Mouse (Mus musculus) neural tube, embryonic 12.5 days (tissue): ENCODE data around the gene Leng8. TPM values are rescaled to one million over a fixed set of nuclear protein-coding genes. Genes with fewer than 3 reads are reported as not detected.
A peak's percentile ranks its signal among the peaks of the same experiment; 100 is the strongest.

ENCODE experiments used
- ATAC-seq: fragments of 200-750 bp; cut with Nextera tagmentation; 2 replicates; pipeline ENCODE4 v1.8.0; 2017; ENCODE audit warnings: low read depth, mild to moderate bottlenecking, moderate TSS enrichment, moderate library complexity; ENCODE audit not compliant: low FRiP score
- H3K27ac ChIP-seq: fragments of 300-500 bp; sonication (generic); 2 replicates; pipeline ENCODE4 v1.5.1; 2016
- H3K27me3 ChIP-seq: fragments of 300-500 bp; sonication (generic); replicated peaks from 2 replicates; pipeline ENCODE4 v1.6.1; 2016; ENCODE audit warnings: mild to moderate bottlenecking
- H3K36me3 ChIP-seq: fragments of 300-500 bp; sonication (generic); 2 replicates; pipeline ENCODE4 v1.6.1; 2016; ENCODE audit warnings: mild to moderate bottlenecking
- H3K4me1 ChIP-seq: fragments of 300-500 bp; sonication (generic); 2 replicates; pipeline ENCODE4 v1.6.1; 2016
- H3K4me2 ChIP-seq: fragments of 300-500 bp; sonication (generic); replicated peaks from 2 replicates; pipeline ENCODE4 v1.6.1; 2016; ENCODE audit warnings: mild to moderate bottlenecking
- H3K4me3 ChIP-seq: fragments of 300-500 bp; sonication (generic); 2 replicates; pipeline ENCODE4 v1.5.1; 2016
- H3K9ac ChIP-seq: fragments of 300-500 bp; sonication (generic); 2 replicates; pipeline ENCODE4 v1.6.1; 2016; ENCODE audit warnings: mild to moderate bottlenecking
- H3K9me3 ChIP-seq: fragments of 300-500 bp; sonication (generic); 2 replicates; pipeline ENCODE4 v1.6.1; 2016; ENCODE audit warnings: mild to moderate bottlenecking
- WGBS: fragments of 180-500 bp; shearing (Covaris S2); methylation state at CpG from one replicate; pipeline ENCODE4 v1.1.7; 2016; 5-methylcytosine and 5-hydroxymethylcytosine counted together
- polyA plus RNA-seq: library from polyadenylated mRNA; unstranded; fragments of >200 nt; fragmentation: Nextera tagmentation; extraction: Ambion mirVana; gene quantifications from 2 replicates; pipeline ENCODE4 v1.2.1, GENCODE M21; 2016

Gene Leng8
- polyA plus RNA-seq, 1 experiment from 2014 or later = 110 TPM

DNA sequence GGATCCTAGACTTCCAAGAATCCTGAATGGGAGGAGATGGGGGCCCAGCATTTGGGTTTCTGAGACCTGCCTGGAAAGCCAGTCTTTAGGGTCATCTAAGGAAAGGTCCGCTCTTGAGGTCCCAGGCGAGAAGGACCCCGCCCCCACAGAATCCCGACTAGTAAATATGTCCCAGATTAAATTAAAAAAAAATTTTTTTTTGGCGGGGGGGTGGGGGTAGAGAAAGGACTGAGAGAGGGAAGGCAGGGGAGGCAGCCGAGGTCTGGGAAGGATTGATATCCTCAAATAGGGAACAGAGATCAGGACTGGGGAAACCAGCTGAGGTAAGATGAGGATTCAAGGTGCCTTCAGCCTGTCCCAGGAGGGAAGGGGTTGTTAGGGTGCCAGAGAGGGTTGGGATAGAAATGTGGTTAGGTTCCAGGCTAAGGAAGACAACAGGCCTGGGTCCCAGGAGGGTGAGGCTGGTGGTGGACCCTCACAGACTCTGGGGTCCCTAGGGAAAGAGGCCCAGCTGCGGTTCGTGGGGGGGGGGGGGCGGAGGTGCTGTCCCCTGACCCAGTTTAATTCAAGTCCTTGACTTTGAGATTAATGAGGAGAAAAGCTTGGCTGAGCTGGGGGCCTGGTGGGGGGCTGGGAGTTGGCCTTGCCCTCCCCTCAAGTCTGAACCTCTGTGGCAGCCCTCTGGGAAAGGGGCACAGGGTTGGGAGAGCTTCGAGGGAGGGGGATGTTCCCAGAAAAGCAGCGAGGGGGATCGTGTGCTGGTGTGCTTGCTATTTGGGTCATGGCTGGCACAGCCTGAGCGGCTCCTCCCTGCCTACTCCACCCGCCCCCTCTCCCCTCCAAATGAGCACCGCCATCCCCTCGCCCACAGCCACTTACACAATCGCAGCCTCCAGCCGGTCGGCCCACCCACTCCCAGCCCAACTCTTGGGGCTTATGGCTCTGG is 16.6 kb upstream of the Leng8 start:
- WGBS = 10% methylated on average over 19 of the region's 19 CpGs
- Histone ChIP-seq H3K9ac (peak overlapping the region; percentile 81), H3K27me3 (no peaks in the 10 kb centered on the region), H3K4me2 (peak overlapping the region; percentile 68), H3K9me3 (no peaks in the 10 kb centered on the region), H3K36me3 (no peaks in the 10 kb centered on the region), H3K27ac (peak overlapping the region; percentile 57), H3K4me1 (peaks cover 51% of the 10 kb centered on the region), H3K4me3 (peak overlapping the region; percentile 62)
- 0 out of 2 replicates have a peak, but pooled peaks have one; percentile 0 for ATAC-seq

DNA sequence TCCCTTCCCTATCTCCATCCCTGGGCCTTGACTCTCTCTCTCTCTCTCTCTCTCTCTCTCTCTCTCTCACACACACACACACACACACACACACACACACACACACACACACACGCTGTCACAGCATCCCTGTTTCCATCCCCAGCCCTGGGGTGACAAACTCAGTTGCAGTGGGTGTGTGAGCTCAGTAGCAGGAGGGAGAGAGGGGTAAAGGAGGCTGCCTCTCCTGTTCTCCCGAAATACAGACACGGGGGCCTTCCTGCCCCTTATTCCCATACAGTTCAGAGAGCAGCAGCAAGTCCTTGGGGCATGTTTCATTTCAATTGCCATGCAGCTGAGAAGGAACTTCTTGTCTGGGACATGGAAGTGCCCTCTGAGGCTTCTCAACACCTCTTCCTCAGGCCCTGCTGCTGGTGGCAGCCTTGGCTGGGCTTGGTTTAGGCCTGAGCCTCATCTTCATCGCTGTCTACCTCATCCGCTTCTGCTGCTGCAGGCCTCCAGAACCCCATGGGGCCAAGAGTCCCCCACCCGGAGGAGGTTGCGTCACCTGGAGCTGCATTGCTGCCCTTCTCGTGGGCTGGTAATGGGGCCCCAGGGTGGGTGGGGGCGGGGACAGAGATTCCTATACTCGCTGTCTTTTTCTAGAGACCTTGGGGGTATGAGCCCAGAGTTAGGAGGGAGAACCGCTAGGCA is 14.6 kb upstream of the Leng8 start:
- peak overlapping the region; percentile 68 for H3K4me2 ChIP-seq
- H3K27me3 ChIP-seq = no peaks in the 10 kb centered on the region
- H3K36me3 ChIP-seq = peaks cover 16% of the 10 kb centered on the region
- H3K27ac ChIP-seq = peak overlapping the region; percentile 47
- H3K9ac ChIP-seq = peak overlapping the region; percentile 36
- peaks cover 55% of the 10 kb centered on the region for H3K4me1 ChIP-seq
- WGBS = 47% methylated on average over 11 of the region's 11 CpGs
- H3K4me3 ChIP-seq = peak overlapping the region; percentile 16; the same call in 1 of the 2 replicates
- ATAC-seq = no peak
- H3K9me3 ChIP-seq = no peaks in the 10 kb centered on the region

DNA sequence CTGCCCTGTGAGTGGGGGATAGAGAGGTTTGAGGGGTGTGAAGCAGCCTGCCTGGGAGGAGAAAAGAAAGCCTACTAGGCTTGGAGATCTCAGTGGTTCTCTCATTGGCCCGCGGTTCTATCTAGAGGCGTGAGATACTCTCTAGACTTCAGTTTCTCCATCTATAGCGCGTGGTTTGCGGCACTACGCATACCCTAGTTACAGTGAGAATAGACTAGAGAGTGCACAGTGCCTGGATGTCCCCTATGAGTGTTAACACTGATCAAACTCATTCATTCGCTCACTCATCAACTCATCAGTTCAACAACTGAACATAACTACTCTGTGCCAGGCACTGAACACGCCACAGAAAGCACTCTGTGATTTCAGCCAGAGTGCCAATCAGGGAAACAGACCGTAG is 14.1 kb upstream of the Leng8 start:
- Histone ChIP-seq H3K36me3 (peaks cover 21% of the 10 kb centered on the region), H3K4me3 (no peak overlapping the region; the same call in 1 of the 2 replicates), H3K27ac (peak overlapping the region; percentile 75), H3K27me3 (no peaks in the 10 kb centered on the region), H3K9me3 (no peaks in the 10 kb centered on the region), H3K4me1 (peaks cover 55% of the 10 kb centered on the region), H3K9ac (peak overlapping the region; percentile 36; the same call in 1 of the 2 replicates), H3K4me2 (peak overlapping the region; percentile 68)
- WGBS = 82% methylated on average over 10 of the region's 10 CpGs
- ATAC-seq = no peak

DNA sequence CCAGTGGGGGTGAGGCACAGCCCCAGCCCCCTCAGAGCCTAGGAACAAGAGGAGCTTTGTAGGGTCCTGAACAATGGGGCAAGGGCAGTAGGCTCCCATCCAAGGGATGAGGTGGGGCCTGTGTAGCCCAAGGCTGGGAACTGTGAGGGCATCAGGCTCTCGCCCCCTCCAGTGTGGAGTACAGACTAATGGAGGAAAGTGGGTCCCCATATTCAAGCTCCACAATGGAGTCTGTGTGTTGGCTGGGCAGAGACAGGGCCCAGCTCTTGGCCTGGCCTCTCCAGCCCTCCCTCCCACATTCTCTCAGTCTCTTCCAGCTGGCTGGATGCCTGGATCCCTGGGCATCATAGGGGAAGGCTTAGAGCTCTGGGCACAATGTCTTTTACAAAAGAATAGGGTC is 13.1 kb upstream of the Leng8 start:
- Histone ChIP-seq H3K27ac (peak overlapping the region; percentile 75), H3K36me3 (peaks cover 31% of the 10 kb centered on the region), H3K9ac (0 out of 2 replicates have a peak overlapping the region, but pooled peaks have one; percentile 18), H3K4me1 (peaks cover 55% of the 10 kb centered on the region), H3K27me3 (no peaks in the 10 kb centered on the region), H3K4me2 (peak overlapping the region; percentile 68), H3K9me3 (no peaks in the 10 kb centered on the region), H3K4me3 (0 out of 2 replicates have a peak overlapping the region, but pooled peaks have one; percentile 2)
- WGBS = 11% methylated on average over 1 of the region's 1 CpGs
- ATAC-seq = peak; percentile 78

DNA sequence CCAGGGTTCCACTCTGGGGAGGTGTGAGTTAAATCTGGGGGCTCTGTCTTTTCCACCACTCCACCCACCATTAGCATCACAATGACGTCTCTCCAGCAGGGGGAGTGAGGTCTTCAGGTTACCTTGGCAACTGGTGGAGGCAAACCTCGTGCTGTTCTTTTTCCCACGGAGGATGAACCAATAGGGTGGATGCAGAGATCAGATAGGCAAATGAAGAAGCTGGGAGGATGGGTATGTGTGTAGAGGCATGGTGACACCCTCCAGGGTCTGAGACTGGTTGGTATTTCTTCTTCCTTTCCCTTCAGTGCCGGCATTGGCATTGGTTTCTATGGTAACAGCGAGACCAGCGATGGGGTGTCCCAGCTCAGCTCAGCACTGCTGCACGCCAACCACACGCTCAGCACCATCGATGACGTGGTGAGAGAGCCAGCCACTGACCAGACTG is 12.5 kb upstream of the Leng8 start:
- peak; percentile 84 for ATAC-seq
- no peaks in the 10 kb centered on the region for H3K9me3 ChIP-seq
- under 1% methylated on average over 10 of the region's 10 CpGs for WGBS
- H3K36me3 ChIP-seq = peaks cover 32% of the 10 kb centered on the region
- H3K4me2 ChIP-seq = peak overlapping the region; percentile 68
- H3K27me3 ChIP-seq = no peaks in the 10 kb centered on the region
- 0 out of 2 replicates have a peak overlapping the region, but pooled peaks have one; percentile 18 for H3K9ac ChIP-seq
- H3K4me1 ChIP-seq = peaks cover 51% of the 10 kb centered on the region
- peak overlapping the region; percentile 16; the same call in 1 of the 2 replicates for H3K4me3 ChIP-seq
- peak overlapping the region; percentile 75 for H3K27ac ChIP-seq

DNA sequence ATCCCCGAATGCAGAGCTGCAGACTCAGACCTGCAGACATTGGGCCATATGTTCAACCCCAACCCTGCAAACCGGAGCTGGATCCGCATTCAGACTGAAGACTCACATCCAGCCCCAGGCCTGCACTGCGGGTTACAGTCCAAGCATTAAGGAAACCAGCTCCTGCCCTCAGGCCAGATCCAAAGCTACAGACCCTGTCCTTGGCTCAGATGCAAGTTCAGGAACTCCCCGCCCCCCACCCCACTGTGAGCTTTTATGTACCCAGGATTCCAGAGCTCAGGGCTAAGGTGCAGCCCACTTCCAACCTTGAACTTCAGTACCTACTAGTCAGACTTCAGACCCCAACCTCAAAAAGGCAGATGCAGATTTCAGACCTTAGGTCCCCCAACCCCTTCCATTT is 12.0 kb upstream of the Leng8 start:
- Histone ChIP-seq H3K36me3 (peaks cover 36% of the 10 kb centered on the region), H3K4me1 (peaks cover 48% of the 10 kb centered on the region), H3K4me3 (no peak overlapping the region), H3K9me3 (no peaks in the 10 kb centered on the region), H3K27ac (peak overlapping the region; percentile 72), H3K9ac (no peak overlapping the region), H3K27me3 (no peaks in the 10 kb centered on the region), H3K4me2 (peak overlapping the region; percentile 68)
- WGBS = 10% methylated on average over 5 of the region's 5 CpGs
- no peak for ATAC-seq

DNA sequence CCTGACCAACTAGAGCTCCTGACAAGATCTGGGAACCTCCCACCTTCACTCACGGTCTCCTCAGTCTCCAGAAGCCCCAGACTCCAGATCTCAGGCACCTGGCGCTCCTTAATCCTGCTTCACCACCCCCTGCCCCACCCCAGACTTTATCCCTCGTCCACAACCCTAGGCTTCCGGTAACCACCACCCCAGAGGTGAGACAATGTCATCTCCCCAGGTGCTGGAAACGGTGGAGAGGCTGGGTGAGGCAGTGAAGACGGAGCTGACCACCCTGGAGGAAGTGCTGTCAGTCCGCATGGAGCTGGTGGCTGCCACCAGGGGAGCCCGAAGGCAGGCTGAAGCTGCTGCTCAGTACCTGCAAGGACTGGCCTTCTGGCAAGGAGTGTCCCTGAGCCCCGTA is 11.5 kb upstream of the Leng8 start:
- no peak for ATAC-seq
- Histone ChIP-seq H3K27ac (peak overlapping the region; percentile 72; the same call in 1 of the 2 replicates), H3K4me3 (no peak overlapping the region), H3K4me1 (peaks cover 47% of the 10 kb centered on the region), H3K36me3 (peaks cover 38% of the 10 kb centered on the region), H3K9me3 (no peaks in the 10 kb centered on the region), H3K9ac (peak overlapping the region; percentile 41; the same call in 1 of the 2 replicates), H3K27me3 (no peaks in the 10 kb centered on the region), H3K4me2 (peak overlapping the region; percentile 68)
- WGBS = 25% methylated on average over 9 of the region's 9 CpGs

DNA sequence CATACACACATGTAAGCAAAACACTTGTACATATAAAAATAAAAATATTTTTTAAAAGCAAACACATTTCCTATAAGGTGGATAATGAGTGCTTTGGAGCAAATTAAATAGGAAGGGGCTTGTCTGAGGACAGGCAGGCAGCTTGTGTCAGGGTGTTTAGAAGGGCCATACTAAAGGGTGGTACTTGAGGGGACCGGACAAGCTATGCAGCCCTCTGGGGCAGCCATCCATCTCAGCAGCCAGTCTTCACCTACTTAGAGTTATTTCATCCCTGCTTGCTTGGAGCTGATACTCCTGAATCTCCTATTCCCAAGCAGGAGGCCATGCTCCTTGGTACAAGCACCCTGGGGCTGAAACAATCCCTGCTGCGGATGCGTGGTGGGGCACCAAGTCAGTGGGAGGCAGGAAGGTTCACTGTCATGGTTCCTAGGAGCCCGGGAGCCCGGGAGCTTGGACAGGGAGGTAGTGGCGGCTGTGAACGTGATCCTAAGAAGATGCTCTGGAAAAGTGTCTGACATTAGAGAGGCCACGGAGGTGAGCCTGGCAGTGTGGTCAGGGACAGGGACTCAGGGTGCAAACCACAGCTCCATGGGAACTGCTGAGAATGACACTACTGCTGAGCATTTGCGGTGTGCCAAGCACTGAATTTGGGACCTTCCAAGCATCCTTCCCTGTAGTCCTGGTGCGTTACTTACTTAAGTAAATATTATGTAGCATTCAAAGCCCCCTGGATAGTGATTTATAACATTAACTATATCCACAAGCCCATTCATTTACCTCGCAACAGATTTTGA is 9.7 kb upstream of the Leng8 start:
- H3K9ac ChIP-seq = no peak overlapping the region
- WGBS = 87% methylated on average over 11 of the region's 11 CpGs

DNA sequence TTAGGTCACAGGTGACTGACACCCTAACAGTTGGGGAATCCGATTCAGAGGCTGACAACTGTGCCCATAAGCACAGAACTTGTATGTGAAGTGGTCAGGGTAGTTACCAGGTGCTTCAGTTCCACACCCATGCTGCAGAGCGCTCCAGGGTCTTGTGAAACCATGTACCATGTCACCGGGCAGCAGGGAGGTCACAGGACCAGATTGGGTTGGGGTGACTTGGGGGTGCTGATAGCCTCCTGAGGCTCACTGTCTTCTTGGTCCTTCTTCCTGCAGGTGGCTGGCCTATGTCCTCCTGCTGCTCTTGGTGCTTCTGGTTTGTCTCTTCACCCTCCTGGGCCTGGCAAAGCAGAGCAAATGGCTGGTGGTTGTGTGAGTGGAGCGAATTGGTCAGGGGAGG is 8.9 kb upstream of the Leng8 start:
- ATAC-seq = no peak
- no peaks in the 10 kb centered on the region for H3K9me3 ChIP-seq
- no peaks in the 10 kb centered on the region for H3K27me3 ChIP-seq
- no peak overlapping the region for H3K9ac ChIP-seq
- peaks cover 36% of the 10 kb centered on the region for H3K4me1 ChIP-seq
- H3K4me2 ChIP-seq = no peak overlapping the region
- no peak overlapping the region for H3K27ac ChIP-seq
- peaks cover 49% of the 10 kb centered on the region for H3K36me3 ChIP-seq
- 90% methylated on average over 4 of the region's 4 CpGs for WGBS
- no peak overlapping the region for H3K4me3 ChIP-seq

More for the DNA sequence above, 9.7 kb upstream of the Leng8 start:
- peaks cover 42% of the 10 kb centered on the region for H3K4me1 ChIP-seq
- H3K27me3 ChIP-seq = no peaks in the 10 kb centered on the region
- H3K36me3 ChIP-seq = peaks cover 43% of the 10 kb centered on the region
- no peak for ATAC-seq
- H3K4me2 ChIP-seq = no peak overlapping the region
- no peak overlapping the region for H3K4me3 ChIP-seq
- H3K27ac ChIP-seq = no peak overlapping the region
- no peaks in the 10 kb centered on the region for H3K9me3 ChIP-seq

DNA sequence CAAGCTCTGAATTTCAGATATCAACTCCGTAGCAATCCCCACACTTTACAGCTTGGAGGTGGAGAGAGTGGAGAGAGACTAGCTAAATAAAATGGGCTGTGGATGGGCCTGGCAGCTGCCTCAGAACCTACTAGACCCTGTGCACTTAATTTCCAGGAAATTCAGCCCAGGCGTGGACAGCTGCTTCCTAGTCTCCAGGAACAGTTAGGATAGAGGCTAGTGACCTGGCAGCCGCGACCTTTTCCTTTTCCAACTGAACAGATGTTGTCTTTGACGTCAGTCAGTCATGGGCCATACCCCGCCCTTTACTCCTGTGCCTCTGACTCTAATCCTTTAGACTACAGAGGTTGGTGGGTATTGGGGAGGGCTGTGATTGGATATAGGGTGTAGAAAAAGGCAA is 8.0 kb upstream of the Leng8 start:
- H3K9me3 ChIP-seq = no peaks in the 10 kb centered on the region
- H3K4me1 ChIP-seq = peaks cover 30% of the 10 kb centered on the region
- no peak overlapping the region for H3K9ac ChIP-seq
- no peak overlapping the region for H3K4me2 ChIP-seq
- WGBS = 79% methylated on average over 6 of the region's 6 CpGs
- H3K4me3 ChIP-seq = no peak overlapping the region
- no peak overlapping the region for H3K27ac ChIP-seq
- no peaks in the 10 kb centered on the region for H3K27me3 ChIP-seq
- no peak for ATAC-seq
- peaks cover 58% of the 10 kb centered on the region for H3K36me3 ChIP-seq

DNA sequence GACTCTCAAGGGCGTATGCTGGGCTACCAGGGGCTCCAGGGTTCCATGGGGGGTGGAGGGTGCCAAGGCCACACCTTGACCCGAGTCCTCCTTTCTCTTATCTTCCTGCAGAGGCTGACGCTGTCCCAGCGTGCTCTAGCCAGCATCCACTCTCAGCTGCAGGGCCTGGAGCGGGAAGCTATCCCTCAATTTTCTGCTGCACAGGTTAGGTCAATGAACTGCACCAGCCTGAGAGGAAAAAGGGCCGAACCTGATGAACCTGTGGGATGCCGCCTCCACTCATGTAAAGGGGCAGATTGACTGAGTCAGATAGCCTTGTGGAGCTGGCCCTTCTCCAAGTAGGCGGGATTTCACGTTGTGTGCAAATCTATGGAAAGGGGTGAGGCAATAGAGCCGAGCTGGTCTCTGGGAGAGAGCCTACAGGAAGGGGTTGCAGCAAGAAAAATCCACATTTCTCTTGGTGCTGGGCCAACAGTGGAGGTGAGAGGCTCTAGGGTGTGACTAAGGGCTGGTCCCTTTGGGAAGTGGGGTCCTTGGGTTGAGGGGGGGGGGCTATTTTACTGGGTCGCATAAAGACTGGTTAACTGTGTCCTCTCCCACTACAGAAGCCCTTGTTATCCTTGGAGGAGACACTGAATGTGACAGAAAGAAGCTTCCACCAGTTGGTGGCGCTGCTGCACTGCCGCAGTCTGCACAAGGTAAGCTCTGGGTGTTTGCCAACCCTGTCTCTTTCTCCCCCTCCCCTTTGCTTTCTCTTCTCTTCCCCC is 6.0 kb upstream of the Leng8 start:
- H3K4me2 ChIP-seq = peak overlapping the region; percentile 30
- no peaks in the 10 kb centered on the region for H3K9me3 ChIP-seq
- H3K36me3 ChIP-seq = peaks cover 53% of the 10 kb centered on the region
- H3K4me1 ChIP-seq = peaks cover 12% of the 10 kb centered on the region; the same call in 1 of the 2 replicates
- H3K9ac ChIP-seq = no peak overlapping the region
- H3K27me3 ChIP-seq = no peaks in the 10 kb centered on the region
- 46% methylated on average over 13 of the region's 13 CpGs for WGBS
- ATAC-seq = peak; percentile 79
- H3K27ac ChIP-seq = peak overlapping the region; percentile 32; the same call in 1 of the 2 replicates
- H3K4me3 ChIP-seq = no peak overlapping the region
